Mouse (Mus musculus): ENCODE measurements around the gene Vps45. TPM values are rescaled to one million over a fixed set of nuclear protein-coding genes. Genes with fewer than 3 reads are reported as not detected.

Vps45 gene
- total RNA-seq, 2 experiments from 2014 or later, result 46.4 to 46.7 TPM

DNA sequence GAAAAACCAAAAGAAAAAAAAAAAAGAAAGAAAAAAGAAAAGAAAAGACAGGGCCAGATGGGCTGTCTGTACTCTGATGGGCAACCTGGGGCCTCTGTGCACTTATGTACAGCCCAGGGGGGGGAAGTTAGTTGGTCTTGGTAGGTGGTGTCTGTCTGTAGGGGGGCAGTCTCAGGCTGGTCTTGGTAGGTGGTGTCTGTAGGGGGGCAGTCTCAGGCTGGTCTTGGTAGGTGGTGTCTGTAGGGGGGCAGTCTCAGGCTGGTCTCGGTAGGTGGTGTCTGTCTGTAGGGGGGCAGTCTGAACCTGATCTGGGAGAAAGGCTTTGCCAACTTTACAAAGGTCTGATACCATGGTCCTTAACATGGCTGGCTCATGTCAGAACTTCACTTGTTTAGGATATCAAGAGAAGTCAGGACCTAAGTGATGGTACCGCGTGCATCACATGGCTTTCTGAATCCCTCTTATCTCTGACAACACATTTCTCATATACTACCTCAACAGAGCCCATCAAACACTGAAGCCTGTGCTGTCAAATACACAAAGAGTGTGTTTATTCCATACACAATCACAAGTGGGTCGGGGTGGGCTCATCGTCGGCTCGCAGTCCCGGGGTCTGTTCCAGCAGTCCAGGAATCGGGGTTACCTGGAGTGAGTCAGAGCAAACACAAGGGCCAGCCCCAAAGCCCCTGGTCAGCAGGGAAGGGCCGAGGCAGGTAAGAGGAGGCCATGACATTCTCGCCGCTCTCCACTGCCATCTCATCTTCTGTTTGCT is 58.8 kb downstream of the Vps45 start:
- DNase-seq (ENCODE audit: low spot score in 2 of 2), result no peak

DNA sequence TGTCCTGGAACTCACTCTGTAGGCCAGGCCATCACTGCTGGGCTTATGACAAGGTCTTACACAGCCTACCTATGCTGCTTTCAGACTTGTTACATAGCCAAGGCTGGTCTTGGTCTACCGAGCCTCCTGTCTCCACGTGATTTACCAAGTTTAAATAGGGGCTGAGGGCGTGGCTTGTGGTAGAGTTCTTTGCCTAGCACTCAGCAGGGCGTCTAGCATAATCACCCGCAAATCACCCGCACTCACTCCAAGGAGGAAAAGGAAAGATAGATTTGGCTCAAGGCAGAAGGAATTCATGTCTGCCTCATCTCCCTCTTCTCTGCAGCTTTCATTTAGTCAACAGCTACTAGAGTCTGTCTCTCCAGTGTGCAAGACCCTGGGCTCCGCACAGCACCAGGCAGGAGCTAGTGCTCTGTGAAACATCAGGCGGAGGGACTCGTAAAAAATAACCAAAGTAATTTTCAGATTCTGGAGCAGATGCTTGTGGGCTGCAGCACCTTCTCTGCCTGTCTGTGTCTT is 61.0 kb downstream of the Vps45 start:
- DNase-seq (ENCODE audit: low spot score in 2 of 2), result peak in 1 of 2 experiments; percentile 52

DNA sequence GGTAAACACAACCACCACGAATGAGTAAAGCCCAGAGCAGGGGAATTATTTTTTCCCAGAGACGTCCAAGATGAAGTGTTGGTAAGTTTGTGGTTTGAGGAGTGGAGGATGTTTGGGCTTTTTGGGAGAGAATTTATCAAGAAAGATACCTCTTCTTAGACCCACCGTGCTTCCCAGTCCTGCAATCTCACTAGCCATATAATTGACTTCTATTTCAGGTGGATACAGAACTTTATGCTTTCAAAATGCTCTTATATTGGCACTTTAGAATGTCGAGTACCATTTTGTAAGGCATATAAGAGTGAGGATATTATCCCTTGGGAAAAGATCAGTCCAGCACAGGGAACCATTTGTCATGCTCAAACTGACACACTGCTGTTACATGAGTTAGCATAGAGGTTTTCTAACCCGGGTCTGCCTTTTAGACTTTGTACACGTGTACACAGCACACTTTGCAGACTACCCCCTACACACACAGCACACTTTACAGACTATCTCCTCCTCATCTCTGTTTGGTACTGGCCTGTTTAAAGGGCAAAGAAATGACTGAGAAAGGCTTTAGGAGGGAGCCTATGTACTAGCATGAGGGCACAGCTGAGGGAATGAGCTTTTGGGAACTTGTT is 61.7 kb downstream of the Vps45 start:
- DNase-seq (ENCODE audit: low spot score in 2 of 2), result no peak

DNA sequence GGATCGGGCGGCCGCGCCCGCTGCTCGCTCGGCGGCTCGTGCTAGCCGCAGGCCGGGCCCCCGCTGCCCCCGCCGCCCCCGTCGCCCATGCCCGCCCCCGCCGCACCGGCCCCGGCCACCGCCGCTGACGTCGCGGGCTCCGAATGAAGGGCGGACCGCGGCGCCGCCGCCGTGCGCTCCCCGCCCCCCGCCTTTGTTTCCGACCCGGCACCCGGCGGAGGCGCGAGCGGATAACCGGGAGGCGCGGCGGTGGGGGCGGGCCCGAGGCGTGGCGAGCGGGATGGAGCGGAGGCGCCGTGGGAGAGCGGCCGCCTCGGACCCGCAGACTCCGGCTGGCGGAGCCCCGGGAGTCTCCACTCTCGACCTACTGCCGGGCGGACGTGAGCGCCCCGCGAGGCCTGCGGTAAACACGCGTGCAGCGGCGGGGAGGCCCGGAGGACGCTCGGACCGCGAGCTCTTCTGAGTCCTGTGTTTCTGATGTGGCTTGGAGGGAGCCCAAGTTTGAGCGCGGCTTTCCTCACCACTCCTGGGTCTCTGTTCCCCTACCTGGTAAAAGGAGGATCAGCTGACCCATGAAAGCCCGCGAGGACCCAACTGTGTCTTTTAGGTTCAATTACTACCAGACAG is 62.4 kb downstream of the Vps45 start, which contains the start of gene Plekho1:
Plekho1 (minus strand) TSS at position 200 of the 627 bp plus-strand sequence.
- DNase-seq (ENCODE audit: low spot score in 2 of 2), result peak; percentile 70 to 79

DNA sequence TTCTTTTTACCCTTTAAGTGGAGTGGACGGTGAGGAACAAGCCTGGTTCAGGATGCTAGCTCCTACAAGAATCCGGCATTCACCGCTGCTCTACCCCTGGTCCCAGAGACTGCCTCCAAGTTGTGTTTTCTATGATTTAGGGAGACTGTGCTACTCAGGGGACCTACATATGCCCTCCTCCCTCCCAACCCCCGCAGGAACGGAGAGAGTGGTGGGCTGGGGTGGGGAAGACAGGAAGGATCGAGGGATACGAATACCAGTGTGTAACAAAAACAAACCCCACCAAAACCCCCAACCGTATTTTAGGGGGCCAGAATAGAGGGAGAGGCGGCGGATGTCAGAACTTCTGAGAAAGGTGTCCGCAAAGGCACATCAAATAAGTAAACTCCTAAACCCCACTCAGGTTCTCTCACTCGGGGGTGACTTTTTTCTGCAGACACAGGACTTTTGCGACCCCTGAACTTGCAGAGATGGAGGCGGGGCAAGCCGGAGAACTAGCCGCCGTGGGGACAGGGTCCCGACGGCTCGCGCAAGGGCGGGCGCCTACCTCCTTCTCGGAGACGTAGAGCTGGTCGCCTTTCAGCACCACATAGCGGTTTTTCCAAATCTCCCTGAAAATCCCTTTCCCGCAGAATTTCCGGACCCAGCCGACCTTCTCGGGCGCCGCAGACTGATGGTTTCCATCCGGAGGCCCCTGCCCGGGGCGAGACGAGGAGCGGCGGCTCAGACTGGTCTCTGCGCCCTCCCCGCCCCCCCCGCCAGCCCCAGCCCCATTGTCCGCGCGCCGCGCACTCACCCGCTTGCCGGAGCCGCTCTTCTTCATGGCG is 63.1 kb downstream of the Vps45 start:
- DNase-seq (ENCODE audit: low spot score in 2 of 2), result no peak

DNA sequence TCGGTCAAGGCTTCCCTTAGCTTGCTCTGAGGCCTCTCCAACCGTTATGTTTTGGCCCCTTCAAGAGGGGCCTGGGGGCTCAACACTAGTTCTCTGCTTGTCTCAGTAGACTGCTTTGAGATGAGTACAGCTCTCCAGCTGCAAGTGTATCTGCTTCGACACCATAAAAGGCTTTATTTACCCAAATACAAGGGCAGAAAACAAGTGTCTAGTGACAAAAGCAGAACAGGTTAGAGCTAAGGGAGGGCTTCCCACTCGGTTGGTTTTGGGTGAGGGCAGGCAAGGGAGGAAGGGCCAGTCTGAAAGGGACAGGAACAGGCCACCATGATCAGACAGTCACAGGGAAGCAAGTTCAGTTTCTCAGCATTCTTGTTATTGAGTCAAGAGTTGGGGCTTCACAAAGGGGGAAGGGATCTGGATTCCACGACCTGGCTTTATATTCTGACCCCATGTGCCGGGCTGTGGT is 63.9 kb downstream of the Vps45 start:
- no peak for DNase-seq (ENCODE audit: low spot score in 2 of 2)

DNA sequence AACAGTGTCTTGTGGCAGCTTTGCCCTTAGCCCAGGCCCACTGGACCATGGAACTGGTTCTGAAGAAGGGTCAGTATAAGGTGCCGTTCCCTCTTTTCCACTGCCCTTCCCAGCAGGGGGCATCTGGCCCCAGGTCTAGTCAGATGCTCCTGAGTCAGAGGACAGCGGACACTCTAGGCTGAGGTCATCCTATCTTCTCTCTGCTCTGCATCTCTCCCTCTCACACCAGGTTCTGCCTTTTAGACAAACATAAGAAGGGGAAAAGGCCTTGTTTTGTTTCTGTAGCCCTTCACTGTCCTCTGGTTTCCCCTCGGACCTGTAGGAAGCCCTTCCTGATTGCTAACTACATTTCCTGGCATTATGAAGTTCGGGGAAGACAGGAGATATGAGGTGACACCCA is 64.4 kb downstream of the Vps45 start:
- DNase-seq (ENCODE audit: low spot score in 2 of 2), result no peak

DNA sequence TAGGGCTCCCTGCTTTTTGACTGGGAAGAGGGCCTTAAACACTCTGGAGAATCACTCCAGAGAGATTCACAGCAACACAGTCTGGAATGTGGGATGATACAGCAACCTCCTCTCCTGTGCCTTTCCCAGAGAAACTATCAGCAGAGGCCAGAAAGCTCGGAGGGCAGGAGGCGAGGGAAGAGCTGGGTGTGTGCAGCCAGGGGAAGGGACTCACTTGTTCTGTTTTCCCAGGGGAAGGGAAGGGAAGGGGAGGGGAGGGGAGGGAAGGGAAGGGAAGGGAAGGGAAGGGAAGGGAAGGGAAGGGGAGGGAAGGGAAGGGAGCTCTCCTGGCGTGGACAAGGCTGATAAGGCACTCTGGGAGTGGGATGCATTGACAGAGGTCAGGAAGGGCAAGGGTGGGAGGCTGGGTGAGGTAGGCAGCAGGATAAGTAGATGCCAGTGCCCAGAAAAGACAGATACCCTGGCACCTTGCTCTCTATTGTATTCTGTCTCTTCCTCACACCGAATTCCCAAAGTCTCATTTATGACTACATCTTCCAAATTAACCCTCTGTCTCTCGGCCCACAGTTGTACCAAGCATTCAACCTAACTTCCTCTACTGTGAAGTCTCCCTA is 65.2 kb downstream of the Vps45 start:
- DNase-seq (ENCODE audit: low spot score in 2 of 2), result no peak

DNA sequence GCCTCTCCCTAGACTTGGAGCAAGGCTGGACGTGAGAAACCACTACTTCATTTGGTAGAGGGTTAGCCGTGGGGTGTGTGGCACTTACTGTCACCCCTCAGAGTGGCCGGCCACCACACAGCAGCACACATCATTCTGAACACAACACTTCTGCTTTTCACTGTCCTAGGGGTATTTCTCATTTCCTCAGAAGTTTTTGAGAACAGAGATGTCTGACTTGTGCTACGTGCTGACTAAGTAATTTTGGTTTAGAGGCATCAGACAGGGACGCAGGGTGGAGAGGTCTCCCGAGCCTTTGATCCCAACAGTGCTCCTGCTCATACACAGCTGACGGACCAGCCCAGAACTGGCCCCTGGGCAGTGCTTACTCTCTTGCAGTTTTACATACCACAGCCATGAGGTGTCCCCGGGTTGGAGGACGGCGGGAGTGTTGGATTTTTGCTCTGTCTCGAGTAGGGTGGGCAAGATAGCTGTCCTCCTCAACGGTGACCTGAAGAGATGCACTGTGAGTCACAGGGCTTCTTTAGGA is 67.8 kb downstream of the Vps45 start:
- no peak for DNase-seq (ENCODE audit: low spot score in 2 of 2)

DNA sequence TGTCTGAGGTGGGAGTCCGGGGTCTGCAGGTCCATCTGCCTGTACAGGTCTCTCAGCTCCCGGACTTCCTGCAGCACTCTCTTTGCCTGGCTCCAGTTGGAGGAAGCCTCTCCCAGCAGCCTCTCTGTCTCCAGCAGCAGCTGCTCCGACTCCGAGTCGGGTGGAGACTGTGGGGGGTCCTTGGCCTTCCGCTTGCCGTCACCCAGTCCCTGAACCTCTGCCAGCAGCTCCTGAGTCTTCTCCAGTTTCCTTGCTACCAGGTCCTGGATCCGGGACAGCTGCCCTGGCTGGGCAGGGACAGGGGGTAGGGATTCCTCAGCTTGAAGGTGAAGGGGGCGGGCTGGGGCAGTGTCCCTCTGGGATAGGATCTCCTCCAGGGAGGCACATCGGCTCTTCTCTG is 69.3 kb downstream of the Vps45 start:
- no peak for DNase-seq (ENCODE audit: low spot score in 2 of 2)

DNA sequence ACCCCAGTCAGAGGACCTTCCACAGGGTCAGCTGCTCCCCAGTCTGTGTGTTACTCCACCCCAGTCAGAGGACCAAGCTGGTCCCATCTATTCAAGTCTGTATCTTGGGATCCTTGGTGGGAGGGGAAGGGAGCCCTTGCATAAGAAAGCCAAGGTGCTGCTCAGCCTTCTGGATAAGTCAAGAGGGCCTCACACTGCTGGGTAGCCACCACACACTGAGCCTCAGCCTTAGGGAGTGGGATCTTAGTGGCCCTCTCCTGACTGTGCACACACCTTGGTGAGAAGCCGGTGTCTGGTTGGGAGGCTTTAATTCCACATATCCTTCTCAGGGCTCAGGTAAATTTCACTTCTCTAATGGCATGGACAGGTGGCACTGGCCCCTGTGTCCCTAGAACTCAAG is 70.1 kb downstream of the Vps45 start:
- DNase-seq (ENCODE audit: low spot score in 2 of 2), result no peak

DNA sequence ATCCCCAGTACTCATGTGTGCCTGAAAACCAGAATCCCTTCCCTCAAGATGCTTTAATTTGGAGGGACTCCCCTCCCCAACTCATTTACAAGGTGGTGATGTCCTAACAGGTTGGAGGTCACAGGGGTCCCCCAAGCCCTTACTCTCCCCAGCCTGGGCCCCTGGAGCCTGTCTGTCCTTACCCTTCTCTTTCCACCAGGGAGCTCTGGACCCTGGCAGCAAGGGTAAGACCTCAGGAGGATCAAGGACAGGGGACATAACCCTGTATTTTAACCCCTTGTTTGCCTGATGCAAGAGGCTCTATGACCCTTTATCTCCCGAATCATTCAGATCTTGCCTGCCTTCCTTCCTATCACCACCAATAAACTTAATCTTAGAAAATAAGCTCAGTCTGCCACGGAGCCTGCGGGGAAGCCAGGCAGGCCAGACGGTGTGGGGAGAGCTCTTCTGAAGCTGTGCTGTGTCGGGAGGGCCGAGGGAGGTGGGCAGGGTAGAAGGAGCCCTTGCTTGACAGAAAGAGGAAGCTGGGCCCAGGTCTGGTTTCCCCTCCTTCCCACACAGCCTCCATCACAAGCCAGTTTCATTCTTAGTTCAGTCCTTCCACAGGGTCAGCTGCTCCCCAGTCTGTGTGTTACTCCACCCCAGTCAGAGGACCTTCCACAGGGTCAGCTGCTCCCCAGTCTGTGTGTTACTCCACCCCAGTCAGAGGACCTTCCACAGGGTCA is 70.7 kb downstream of the Vps45 start:
- DNase-seq (ENCODE audit: low spot score in 2 of 2), result no peak

DNA sequence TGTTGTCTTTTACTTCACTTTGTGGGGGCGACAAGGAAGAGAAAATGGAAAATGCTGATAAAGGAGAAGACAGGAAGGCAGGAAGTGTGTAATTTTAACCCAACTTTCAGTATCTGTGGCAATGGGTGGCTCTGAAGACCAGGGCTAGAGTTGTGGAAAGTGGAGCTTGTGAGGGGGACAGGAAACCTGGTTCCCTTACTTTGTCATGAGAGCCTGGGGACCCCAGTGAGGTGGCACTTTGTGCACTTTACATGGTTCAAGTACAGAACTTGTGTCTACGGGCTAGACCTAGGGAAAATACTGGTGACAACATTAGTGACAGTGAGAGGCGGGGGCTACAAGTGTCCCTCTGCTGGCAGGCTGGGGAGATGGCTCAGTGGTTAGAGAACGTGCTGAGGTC is 71.3 kb downstream of the Vps45 start:
- DNase-seq (ENCODE audit: low spot score in 2 of 2), result no peak

DNA sequence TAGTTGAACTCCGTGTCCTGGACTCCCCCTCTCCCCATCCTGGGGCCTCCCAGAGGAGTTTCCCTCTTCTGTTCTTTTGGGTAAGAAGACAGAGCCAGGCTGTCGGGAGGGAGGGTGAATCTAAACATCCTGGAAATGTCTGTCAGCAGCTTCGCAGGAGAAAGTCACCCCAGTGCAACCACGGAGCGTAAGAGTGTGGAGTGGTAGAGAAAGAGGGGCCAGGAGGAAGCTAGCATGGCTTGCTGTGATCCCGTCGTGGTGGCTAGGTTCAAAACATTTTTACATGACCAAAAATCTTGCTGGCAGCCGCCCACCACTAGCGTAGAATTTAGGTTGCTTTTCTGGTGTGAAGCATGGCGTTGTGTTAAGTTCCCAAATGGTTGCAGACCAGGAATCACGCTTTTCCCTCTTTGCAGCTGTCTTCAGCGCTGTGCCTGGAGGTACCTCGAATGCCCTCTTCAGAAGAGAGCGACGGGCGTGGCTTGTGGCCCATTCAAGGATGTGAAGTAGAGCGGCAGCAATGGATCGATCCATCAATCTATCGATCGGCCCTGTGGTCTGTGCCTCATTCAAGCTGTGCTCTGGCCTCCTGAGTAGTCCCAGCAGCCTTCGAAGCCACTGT is 72.2 kb downstream of the Vps45 start:
- DNase-seq (ENCODE audit: low spot score in 2 of 2), result peak; percentile 66 to 78

DNA sequence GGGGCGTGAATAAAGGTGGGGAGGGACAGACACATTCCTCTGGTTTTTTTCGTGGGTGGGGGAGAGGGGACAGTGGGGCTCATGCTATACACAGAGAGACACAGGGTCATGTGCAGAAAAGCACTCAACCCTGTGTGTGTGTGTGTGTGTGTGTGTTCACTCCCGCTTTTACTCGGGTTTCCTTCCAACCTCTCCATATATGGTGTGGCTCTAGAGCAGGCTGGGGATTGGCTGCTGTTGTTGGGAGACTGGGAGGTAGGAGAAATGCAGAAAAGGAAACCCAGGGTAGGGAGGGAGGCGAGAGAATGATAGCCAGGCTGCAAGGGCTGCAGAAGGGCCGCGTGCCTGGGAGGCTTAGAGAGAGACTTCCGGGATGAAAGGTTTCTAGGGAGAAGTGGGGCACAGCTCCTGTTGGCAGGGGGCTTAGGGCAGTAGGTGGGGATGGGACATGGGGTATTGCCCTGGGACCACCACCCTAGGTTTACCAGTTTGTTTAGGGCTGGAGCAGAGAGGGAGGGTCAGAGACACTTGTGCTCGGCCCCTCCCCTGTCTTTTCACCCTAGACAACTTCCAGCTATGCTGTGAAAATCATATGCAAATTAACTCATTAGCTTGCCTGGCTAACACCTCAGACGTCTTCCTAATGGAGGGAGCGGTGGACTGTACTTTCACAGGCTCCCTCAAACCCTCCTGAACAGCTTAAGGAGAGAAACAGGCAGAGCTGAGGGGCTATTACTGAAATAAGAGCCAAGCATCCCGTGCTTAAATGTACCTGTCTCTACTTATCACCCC is 72.9 kb downstream of the Vps45 start:
- peak; percentile 67 to 70 for DNase-seq (ENCODE audit: low spot score in 2 of 2)

DNA sequence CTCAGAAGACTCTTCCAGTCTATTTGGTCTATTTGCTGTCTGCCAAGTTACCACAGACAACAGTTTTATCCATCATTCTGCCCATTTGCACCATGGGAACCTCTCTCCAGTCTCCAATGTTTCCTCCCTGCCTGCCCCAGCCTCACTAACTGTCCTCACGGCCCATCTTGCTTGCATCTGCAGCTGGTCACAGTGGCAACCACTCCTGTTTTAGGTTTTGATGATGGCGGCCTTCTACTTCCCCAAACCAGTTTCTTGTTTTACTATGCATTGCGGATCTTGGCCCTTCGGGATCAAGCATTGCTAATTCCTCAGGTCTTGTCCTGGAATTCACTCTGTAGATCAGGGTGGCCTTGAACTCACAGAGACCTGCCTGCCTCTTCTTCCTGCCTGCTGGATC is 76.1 kb downstream of the Vps45 start:
- DNase-seq (ENCODE audit: low spot score in 2 of 2), result no peak

DNA sequence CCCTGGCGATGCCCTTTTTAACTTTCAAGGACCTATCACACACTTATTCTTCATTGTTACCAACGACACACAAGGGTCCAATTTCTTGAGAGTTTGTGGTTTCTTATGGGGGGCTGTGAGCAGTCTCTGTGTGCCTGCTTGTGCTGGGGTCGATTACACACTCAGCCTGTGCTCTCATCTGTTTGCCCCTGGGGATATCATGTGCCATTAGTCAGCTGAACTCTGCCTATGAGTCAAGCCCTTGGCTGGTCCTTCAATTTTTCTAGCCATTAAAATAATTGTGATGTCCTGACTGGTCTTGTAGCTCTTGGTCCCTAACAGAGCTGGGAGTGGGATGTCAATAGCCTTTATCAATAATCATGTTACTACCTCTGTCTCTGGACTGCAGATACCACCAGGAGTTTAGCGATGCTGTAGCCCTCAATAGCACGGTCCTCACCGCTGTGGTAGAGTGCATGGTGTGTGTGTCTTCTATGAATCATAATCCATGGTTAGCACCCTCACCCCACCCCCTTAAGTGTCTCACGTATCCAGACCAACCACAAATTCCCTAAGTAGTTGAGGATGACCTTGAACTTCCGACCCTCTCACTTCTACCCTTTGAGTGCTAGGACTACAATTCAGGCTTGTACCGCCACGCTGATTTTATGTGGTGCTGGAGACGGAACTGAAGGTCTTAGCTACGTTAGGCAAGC is 77.8 kb downstream of the Vps45 start:
- no peak for DNase-seq (ENCODE audit: low spot score in 2 of 2)

DNA sequence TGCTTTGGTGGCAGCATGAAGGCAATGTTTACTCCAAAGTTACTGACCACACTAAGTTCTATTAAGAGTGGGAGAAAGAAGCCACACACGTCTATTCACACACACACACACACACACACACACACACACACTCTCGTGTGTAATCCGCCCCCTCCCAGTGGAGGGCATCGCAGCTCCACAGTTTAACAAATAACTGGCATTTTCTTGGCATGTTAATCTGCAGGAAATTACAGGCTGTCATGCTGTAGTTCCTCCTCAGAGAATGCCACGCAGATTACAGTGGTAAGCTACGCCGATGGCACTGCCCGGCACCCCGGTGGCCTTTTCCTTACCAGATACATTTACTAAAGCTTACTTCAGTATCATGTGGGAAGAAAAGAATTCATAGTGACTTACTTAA is 80.0 kb downstream of the Vps45 start:
- no peak for DNase-seq (ENCODE audit: low spot score in 2 of 2)
